Mouse (Mus musculus) cerebellum, adult (tissue): ENCODE measurements around the gene Sun1.
A peak's percentile ranks its signal among the peaks of the same experiment; 100 is the strongest.

Experiments used
- ATAC-seq: cut with Nextera tagmentation; 2 replicates; pipeline ENCODE4 v1.9.2; 2017; ENCODE audit warnings: mild to moderate bottlenecking, moderate library complexity, mixed read lengths; ENCODE audit not compliant: insufficient number of reproducible peaks, low FRiP score, low TSS enrichment

The Sun1 gene

GRCm38 (mm10) chr5:139199995-139200769 lies at the start of gene Sun1:
Gene Sun1, plus strand, starts transcription at chr5:139200637.
- ATAC-seq = peak; percentile 99

- ATAC-seq = no peak
These were observed 39.5 kb upstream of the Sun1 start for GRCm38 (mm10) chr5:139160899-139161298.

GRCm38 (mm10) chr5:139161632-139162031 lies 38.8 kb upstream of the Sun1 start:
- ATAC-seq = no peak

GRCm38 (mm10) chr5:139166781-139167361 lies 33.6 kb upstream of the Sun1 start:
- ATAC-seq = no peak

GRCm38 (mm10) chr5:139167548-139167947 lies 32.9 kb upstream of the Sun1 start:
- no peak for ATAC-seq

- no peak for ATAC-seq
These were observed 28.5 kb upstream of the Sun1 start for GRCm38 (mm10) chr5:139171929-139172328.

GRCm38 (mm10) chr5:139174141-139174540 lies 26.3 kb upstream of the Sun1 start:
- no peak for ATAC-seq

GRCm38 (mm10) chr5:139174556-139175547 lies 25.6 kb upstream of the Sun1 start:
- no peak for ATAC-seq

GRCm38 (mm10) chr5:139178895-139179631 lies 21.4 kb upstream of the Sun1 start:
- ATAC-seq = peak; percentile 56; the same call in 1 of the 2 replicates

- ATAC-seq = no peak
These were observed 17.3 kb upstream of the Sun1 start for GRCm38 (mm10) chr5:139183131-139183530.

- ATAC-seq = no peak
These were observed 16.8 kb upstream of the Sun1 start for GRCm38 (mm10) chr5:139183601-139184000.

- ATAC-seq = no peak
These were observed 15.5 kb upstream of the Sun1 start for GRCm38 (mm10) chr5:139184897-139185296.

GRCm38 (mm10) chr5:139189726-139190125 lies 10.7 kb upstream of the Sun1 start:
- ATAC-seq = no peak

- no peak for ATAC-seq
These were observed 9.5 kb upstream of the Sun1 start for GRCm38 (mm10) chr5:139190958-139191357.

GRCm38 (mm10) chr5:139198779-139199178 lies 1.7 kb upstream of the Sun1 start:
- no peak for ATAC-seq

GRCm38 (mm10) chr5:139199636-139199994 lies 822 bp upstream of the Sun1 start:
- ATAC-seq = no peak

- ATAC-seq = peak; percentile 31; the same call in 1 of the 2 replicates
These were observed 533 bp downstream of the Sun1 start for GRCm38 (mm10) chr5:139200770-139201569.

GRCm38 (mm10) chr5:139202127-139202526 lies 1.7 kb downstream of the Sun1 start:
- no peak for ATAC-seq

GRCm38 (mm10) chr5:139203312-139203711 lies 2.9 kb downstream of the Sun1 start:
- ATAC-seq = no peak
